Mouse (Mus musculus) ES-Bruce4 (cell line): Measurements from ENCODE around the gene Secisbp2l. TPM values are rescaled to one million over a fixed set of nuclear protein-coding genes. Genes with fewer than 3 reads are reported as not detected.

Source experiments
- H3K27ac ChIP-seq: 2 replicates; pipeline ENCODE4 v1.5.1; 2012; ENCODE audit warnings: low read length, inconsistent platforms; ENCODE audit not compliant: insufficient read depth
- H3K27me3 ChIP-seq: 2 replicates; pipeline ENCODE4 v1.6.1; 2012; ENCODE audit warnings: mild to moderate bottlenecking, low read length, inconsistent platforms; ENCODE audit not compliant: control insufficient read depth, poor library complexity, insufficient read depth, severe bottlenecking
- H3K36me3 ChIP-seq: 2 replicates; pipeline ENCODE4 v1.6.1; 2012; ENCODE audit warnings: inconsistent platforms, mild to moderate bottlenecking, low read length, moderate library complexity; ENCODE audit not compliant: control insufficient read depth, poor library complexity, insufficient read depth, severe bottlenecking
- H3K4me1 ChIP-seq: one replicate; pipeline ENCODE4 v1.8.1; 2011; ENCODE audit warnings: low read length; ENCODE audit not compliant: control insufficient read depth, insufficient read depth
- H3K4me3 ChIP-seq: 2 replicates; pipeline ENCODE4 v1.5.1; 2011; ENCODE audit warnings: low read depth, mild to moderate bottlenecking, low read length
- H3K9ac ChIP-seq: 2 replicates; pipeline ENCODE4 v1.6.1; 2012; ENCODE audit warnings: low read depth, mild to moderate bottlenecking, inconsistent platforms; ENCODE audit not compliant: poor library complexity, severe bottlenecking
- H3K9me3 ChIP-seq: replicated peaks from 2 replicates; pipeline ENCODE4 v1.6.1; 2012; ENCODE audit warnings: mild to moderate bottlenecking, low read length, inconsistent platforms; ENCODE audit not compliant: control insufficient read depth, poor library complexity, insufficient read depth, severe bottlenecking
- CTCF ChIP-seq: IDR thresholded peaks from one replicate; pipeline ENCODE4 v1.8.1; 2011; ENCODE audit warnings: low read depth, low read length
- EP300 ChIP-seq: IDR thresholded peaks from 2 replicates; pipeline ENCODE4 v1.6.1; 2011; ENCODE audit warnings: low read depth, low read length; ENCODE audit not compliant: insufficient read depth
- POLR2A ChIP-seq: IDR thresholded peaks from one replicate; pipeline ENCODE4 v1.8.1; 2011; ENCODE audit warnings: low read length; ENCODE audit not compliant: insufficient read depth
- polyA plus RNA-seq: library from polyadenylated mRNA; stranded (reverse); fragments of >200 nt; gene quantifications from 2 replicates; pipeline ENCODE4 v1.2.4, GENCODE M21; 2011; ENCODE audit warnings: low read depth; ENCODE audit not compliant: missing spikeins, insufficient read depth, insufficient read length

Gene Secisbp2l
- polyA plus RNA-seq, 1 experiment = 20.8 TPM

- TF ChIP-seq EP300 (no peak), POLR2A (no peak), CTCF (no peak)
- Histone ChIP-seq H3K36me3 (no peaks in the 10 kb centered on the region), H3K27ac (no peak overlapping the region), H3K9ac (peak overlapping the region; percentile 33; the same call in 1 of the 2 replicates), H3K4me3 (peak overlapping the region; percentile 61), H3K9me3 (no peaks in the 10 kb centered on the region), H3K27me3 (peaks cover 5% of the 10 kb centered on the region; the same call in 1 of the 2 replicates), H3K4me1 (no peaks in the 10 kb centered on the region)
Observed at GRCm38 (mm10) chr2:125723408-125724085, 59.1 kb downstream of the Secisbp2l start.

- no peak for TF ChIP-seq POLR2A
- TF ChIP-seq CTCF = no peak
- no peak for TF ChIP-seq EP300
- Histone ChIP-seq H3K27ac (no peak overlapping the region), H3K4me3 (peak overlapping the region; percentile 61), H3K9me3 (no peaks in the 10 kb centered on the region), H3K36me3 (no peaks in the 10 kb centered on the region), H3K27me3 (peaks cover 5% of the 10 kb centered on the region; the same call in 1 of the 2 replicates), H3K4me1 (no peaks in the 10 kb centered on the region), H3K9ac (peak overlapping the region; percentile 33; the same call in 1 of the 2 replicates)
Observed at GRCm38 (mm10) chr2:125723086-125723407, 59.6 kb downstream of the Secisbp2l start.

- Histone ChIP-seq H3K4me3 (no peak overlapping the region), H3K9me3 (no peaks in the 10 kb centered on the region), H3K4me1 (no peaks in the 10 kb centered on the region), H3K9ac (no peak overlapping the region), H3K27ac (no peak overlapping the region), H3K36me3 (no peaks in the 10 kb centered on the region), H3K27me3 (peaks cover 2% of the 10 kb centered on the region)
- TF ChIP-seq EP300 = no peak
- TF ChIP-seq CTCF = no peak
- TF ChIP-seq POLR2A = no peak
Observed at GRCm38 (mm10) chr2:125716599-125716998, 66.1 kb downstream of the Secisbp2l start.

GRCm38 (mm10) chr2:125706510-125706921, 76.2 kb downstream of the Secisbp2l start:
- Histone ChIP-seq H3K9me3 (no peaks in the 10 kb centered on the region), H3K4me1 (peaks cover 1% of the 10 kb centered on the region), H3K36me3 (no peaks in the 10 kb centered on the region), H3K27me3 (no peaks in the 10 kb centered on the region), H3K9ac (no peak overlapping the region), H3K4me3 (no peak overlapping the region), H3K27ac (no peak overlapping the region)
- TF ChIP-seq POLR2A = no peak
- no peak for TF ChIP-seq CTCF
- TF ChIP-seq EP300 = no peak

GRCm38 (mm10) chr2:125704907-125705631, 77.6 kb downstream of the Secisbp2l start:
- TF ChIP-seq POLR2A (no peak), CTCF (no peak), EP300 (no peak)
- no peaks in the 10 kb centered on the region for H3K36me3 ChIP-seq
- no peaks in the 10 kb centered on the region for H3K27me3 ChIP-seq
- no peak overlapping the region for H3K4me3 ChIP-seq
- no peak overlapping the region for H3K27ac ChIP-seq
- peaks cover 1% of the 10 kb centered on the region for H3K4me1 ChIP-seq
- no peak overlapping the region for H3K9ac ChIP-seq
- H3K9me3 ChIP-seq = no peaks in the 10 kb centered on the region

GRCm38 (mm10) chr2:125702851-125703250, 79.8 kb downstream of the Secisbp2l start:
- no peak overlapping the region for H3K27ac ChIP-seq
- H3K4me1 ChIP-seq = peaks cover 1% of the 10 kb centered on the region
- no peak overlapping the region for H3K4me3 ChIP-seq
- no peaks in the 10 kb centered on the region for H3K36me3 ChIP-seq
- no peaks in the 10 kb centered on the region; the same call in 1 of the 2 replicates for H3K27me3 ChIP-seq
- TF ChIP-seq POLR2A (no peak), CTCF (no peak), EP300 (no peak)
- H3K9ac ChIP-seq = no peak overlapping the region
- H3K9me3 ChIP-seq = no peaks in the 10 kb centered on the region
